Mouse (Mus musculus): ENCODE results near the gene Dusp16. TPM values are rescaled to one million over a fixed set of nuclear protein-coding genes. Genes with fewer than 3 reads are reported as not detected.
A peak's percentile ranks its signal among the peaks of the same experiment; 100 is the strongest.

The Dusp16 gene
- 4.5 and 5.3 TPM in 2 replicates for polyA plus RNA-seq (2015; fragmentation: Nextera tagmentation; extraction: Ambion mirVana)

DNA sequence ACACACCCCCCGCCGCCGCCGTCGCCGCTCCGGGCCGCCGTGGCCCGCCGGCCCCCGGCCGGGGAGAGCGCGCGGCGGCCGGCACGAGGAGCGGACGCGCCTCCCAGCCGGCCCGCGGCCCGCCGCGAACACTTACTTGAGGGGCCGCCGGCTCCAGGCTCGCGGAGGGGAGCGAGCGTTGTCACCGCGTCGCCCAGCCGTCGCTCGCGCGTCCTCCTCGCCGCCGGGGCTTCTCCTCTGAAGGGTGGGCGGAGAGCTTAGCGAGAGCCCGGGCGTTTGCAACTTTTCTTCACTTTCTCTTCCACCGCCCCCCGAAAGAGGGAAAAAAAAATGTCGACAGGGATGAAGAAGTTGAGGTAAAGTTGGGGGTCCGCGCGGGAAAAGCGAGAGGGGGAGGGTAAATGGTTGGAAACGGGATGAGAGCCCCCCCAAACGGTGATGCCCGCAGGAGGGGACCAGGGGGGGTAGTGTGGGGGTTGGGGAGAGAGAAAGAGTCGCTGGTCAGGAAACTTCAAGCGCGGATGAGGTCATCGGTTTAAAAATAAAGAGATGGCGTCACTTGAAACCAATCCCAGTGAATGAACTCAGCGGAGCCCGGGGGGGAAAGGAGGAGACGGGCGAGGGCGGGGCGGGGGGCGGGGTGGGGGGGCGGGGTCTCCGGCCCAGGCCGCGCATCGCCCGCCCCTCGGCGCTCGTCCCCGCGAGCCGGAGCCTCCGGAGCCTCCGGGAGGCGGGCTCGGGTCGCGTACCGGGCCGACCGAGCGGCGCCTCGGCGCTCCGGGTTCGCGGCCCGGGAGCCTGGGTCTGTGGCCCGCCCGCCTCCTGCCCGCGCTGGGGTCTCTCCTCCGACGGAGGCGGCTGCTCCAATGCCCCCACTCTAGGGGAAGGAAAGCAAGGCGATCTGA, at the start of gene Dusp16:
TSS of gene Dusp16 (minus strand) at position 485 of the 905 bp plus-strand sequence.
- Histone ChIP-seq H3K9me3 (ENCODE audit: low read length) (no peaks in the 10 kb centered on the region), H3K4me2 (ENCODE audit: low read depth, low read length) (peak within 1 kb of the TSS; percentile 92), H3K4me1 (ENCODE audit: insufficient read depth) (peaks cover 28% of the 10 kb centered on the region), H3K36me3 (replicated peaks; ENCODE audit: insufficient read depth, low read length) (no peaks in the 10 kb centered on the region), H3K27me3 (ENCODE audit: insufficient read depth, low read length) (no peaks in the 10 kb centered on the region), H3K4me3 (ENCODE audit: low read depth, low read length) (peak within 1 kb of the TSS; percentile 93), H3K27ac (ENCODE audit: low read depth) (peak within 1 kb of the TSS; percentile 99), H3K9ac (replicated peaks) (peak within 1 kb of the TSS; percentile 99)
- ATAC-seq = peak; percentile 87
- DNase-seq = peak; percentile 89
- TF ChIP-seq EP300 (IDR thresholded peaks at IDR 0.05; ENCODE audit: low read depth) = no peak
- TF ChIP-seq CTCF (IDR thresholded peaks at IDR 0.05; ENCODE audit: low read depth) = no peak
- under 1% methylated on average over 85 of the region's 108 CpGs for WGBS (ENCODE audit: insufficient replicate concordance)

- DNase-seq (no peak), ATAC-seq (no peak)
- Histone ChIP-seq H3K9me3 (ENCODE audit: low read length) (no peaks in the 10 kb centered on the region), H3K4me2 (ENCODE audit: low read depth, low read length) (no peak overlapping the region), H3K4me1 (ENCODE audit: insufficient read depth) (no peaks in the 10 kb centered on the region), H3K27ac (ENCODE audit: low read depth) (no peak overlapping the region), H3K4me3 (ENCODE audit: low read depth, low read length) (no peak overlapping the region), H3K27me3 (ENCODE audit: insufficient read depth, low read length) (no peaks in the 10 kb centered on the region), H3K36me3 (replicated peaks; ENCODE audit: insufficient read depth, low read length) (0 out of 2 replicates have a peak, but pooled peaks cover 4% of the 10 kb centered on the region), H3K9ac (replicated peaks) (no peak overlapping the region)
- 59% methylated on average over 2 of the region's 2 CpGs for WGBS (ENCODE audit: insufficient replicate concordance)
- TF ChIP-seq CTCF (IDR thresholded peaks at IDR 0.05; ENCODE audit: low read depth) (no peak), EP300 (IDR thresholded peaks at IDR 0.05; ENCODE audit: low read depth) (no peak)
Measured at GRCm38 (mm10) chr6:134840346-134840745, 47.9 kb upstream of the Dusp16 start.

DNA sequence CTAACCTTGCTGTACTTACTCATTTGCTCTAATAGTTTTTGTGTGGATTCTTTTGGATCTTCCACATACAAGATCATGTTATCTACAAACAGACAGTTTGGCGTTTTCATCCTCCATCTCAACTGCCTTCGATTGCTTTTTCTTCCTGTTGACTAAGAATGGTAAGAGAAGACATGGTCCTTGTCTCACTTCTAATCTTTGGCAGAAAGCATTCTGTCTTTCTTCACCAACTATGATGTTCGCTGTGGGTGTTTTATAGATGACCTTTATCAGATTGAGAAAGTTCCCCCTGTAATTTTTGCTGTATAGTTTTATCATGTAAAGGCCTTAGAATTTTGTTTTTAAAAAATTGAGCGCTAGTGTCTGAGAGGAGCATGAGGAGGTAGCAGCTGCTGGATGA, 45.7 kb upstream of the Dusp16 start:
- no peak for TF ChIP-seq CTCF (IDR thresholded peaks at IDR 0.05; ENCODE audit: low read depth)
- no peak for TF ChIP-seq EP300 (IDR thresholded peaks at IDR 0.05; ENCODE audit: low read depth)
- Histone ChIP-seq H3K27me3 (ENCODE audit: insufficient read depth, low read length) (no peaks in the 10 kb centered on the region), H3K4me2 (ENCODE audit: low read depth, low read length) (no peak overlapping the region), H3K9ac (replicated peaks) (no peak overlapping the region), H3K4me3 (ENCODE audit: low read depth, low read length) (no peak overlapping the region), H3K27ac (ENCODE audit: low read depth) (no peak overlapping the region), H3K36me3 (replicated peaks; ENCODE audit: insufficient read depth, low read length) (0 out of 2 replicates have a peak, but pooled peaks cover 2% of the 10 kb centered on the region), H3K4me1 (ENCODE audit: insufficient read depth) (peaks cover 17% of the 10 kb centered on the region), H3K9me3 (ENCODE audit: low read length) (no peaks in the 10 kb centered on the region)
- 77% methylated on average over 4 of the region's 4 CpGs for WGBS (ENCODE audit: insufficient replicate concordance)
- no peak for ATAC-seq
- DNase-seq = no peak

DNA sequence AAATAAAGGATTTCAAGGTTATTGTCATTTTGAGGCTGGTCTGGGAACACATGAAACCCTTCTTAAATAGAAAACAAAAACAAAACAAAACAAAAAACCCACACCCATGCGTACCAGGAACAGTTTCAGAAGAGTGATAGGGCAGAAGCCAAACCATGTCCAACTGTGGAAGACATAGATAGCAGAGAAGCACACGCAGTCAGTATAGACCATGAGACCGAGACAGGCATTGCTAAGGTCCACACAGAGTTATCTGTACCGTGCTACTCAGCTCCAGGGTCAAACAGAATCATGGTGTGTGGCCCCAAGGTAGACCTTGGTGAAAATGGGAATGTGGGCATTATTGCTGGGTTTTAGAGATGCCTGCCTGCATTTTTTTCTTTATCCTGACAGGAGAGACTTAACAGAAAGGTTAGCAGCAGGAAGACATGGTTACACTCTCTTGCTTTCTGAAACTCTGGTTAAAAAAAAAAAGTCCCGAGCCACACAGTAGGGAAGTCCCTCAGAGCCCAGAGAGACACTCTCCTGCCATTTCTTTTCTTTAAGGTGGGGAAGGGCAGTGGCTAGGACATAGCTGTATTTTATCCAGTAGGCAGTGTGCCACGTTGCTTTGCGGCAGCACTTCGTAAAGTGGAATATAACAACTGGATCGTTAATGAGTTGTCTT, 42.3 kb upstream of the Dusp16 start:
- no peaks in the 10 kb centered on the region for H3K9me3 ChIP-seq (ENCODE audit: low read length)
- H3K4me2 ChIP-seq (ENCODE audit: low read depth, low read length) = peak overlapping the region; percentile 47
- H3K27ac ChIP-seq (ENCODE audit: low read depth) = peak overlapping the region; percentile 46
- ATAC-seq (no peak), DNase-seq (no peak)
- H3K27me3 ChIP-seq (ENCODE audit: insufficient read depth, low read length) = no peaks in the 10 kb centered on the region
- H3K4me3 ChIP-seq (ENCODE audit: low read depth, low read length) = no peak overlapping the region
- peaks cover 34% of the 10 kb centered on the region for H3K4me1 ChIP-seq (ENCODE audit: insufficient read depth)
- TF ChIP-seq EP300 (IDR thresholded peaks at IDR 0.05; ENCODE audit: low read depth) (peak; percentile 83), CTCF (IDR thresholded peaks at IDR 0.05; ENCODE audit: low read depth) (no peak)
- 66% methylated on average over 9 of the region's 9 CpGs for WGBS (ENCODE audit: insufficient replicate concordance)
- H3K9ac ChIP-seq (replicated peaks) = no peak overlapping the region
- H3K36me3 ChIP-seq (replicated peaks; ENCODE audit: insufficient read depth, low read length) = 0 out of 2 replicates have a peak, but pooled peaks cover 2% of the 10 kb centered on the region

- TF ChIP-seq CTCF (IDR thresholded peaks at IDR 0.05; ENCODE audit: low read depth) (no peak), EP300 (IDR thresholded peaks at IDR 0.05; ENCODE audit: low read depth) (no peak)
- H3K36me3 ChIP-seq (replicated peaks; ENCODE audit: insufficient read depth, low read length) = no peaks in the 10 kb centered on the region
- H3K4me1 ChIP-seq (ENCODE audit: insufficient read depth) = peaks cover 40% of the 10 kb centered on the region
- 2% methylated on average over 10 of the region's 10 CpGs for WGBS (ENCODE audit: insufficient replicate concordance)
- H3K27ac ChIP-seq (ENCODE audit: low read depth) = peak overlapping the region; percentile 98
- no peaks in the 10 kb centered on the region for H3K9me3 ChIP-seq (ENCODE audit: low read length)
- DNase-seq = peak; percentile 21
- H3K27me3 ChIP-seq (ENCODE audit: insufficient read depth, low read length) = no peaks in the 10 kb centered on the region
- no peak for ATAC-seq
- H3K4me2 ChIP-seq (ENCODE audit: low read depth, low read length) = peak overlapping the region; percentile 88
- H3K9ac ChIP-seq (replicated peaks) = peak overlapping the region; percentile 83
- peak overlapping the region; percentile 69 for H3K4me3 ChIP-seq (ENCODE audit: low read depth, low read length)
Measured at GRCm38 (mm10) chr6:134830776-134831175, 38.4 kb upstream of the Dusp16 start.

Measured in liver, postnatal 0 days (tissue).